ENCODE assay signal across 10 mouse cellular contexts in the genomic region with DNA sequence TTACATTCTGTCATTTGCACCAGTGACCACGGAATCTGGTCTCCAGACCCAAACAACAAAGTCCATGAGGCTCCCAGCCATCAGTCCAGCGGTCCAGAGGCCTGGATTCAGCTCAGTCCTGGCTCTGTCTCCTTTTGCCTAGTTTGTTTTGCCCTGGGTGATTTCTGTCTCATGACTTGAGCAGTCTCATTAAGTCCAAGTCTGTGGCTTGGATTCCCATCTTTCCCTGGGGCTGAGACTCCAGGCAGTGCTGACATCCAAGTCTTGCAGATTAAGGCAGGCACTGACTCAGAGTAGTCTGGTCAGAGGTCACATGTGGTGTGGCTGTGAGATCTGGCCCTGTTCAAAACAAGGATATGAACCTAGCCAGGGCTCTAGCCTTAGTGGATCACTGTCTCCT. TPM values are rescaled to one million over a fixed set of nuclear protein-coding genes. Genes with fewer than 3 reads are reported as not detected.
DNase-seq lines count a peak whose midpoint lies in the region; ATAC-seq and TF ChIP-seq lines count a peak whose summit lies in the region.
"Had no signal": no experiment of that assay in that cellular context is flagged by ENCODE, and none has a peak within 500 bp of the region (broad histone marks: within the 10 kb centered on the region; RNA-seq: fewer than 3 reads in every experiment).

No protein-coding gene starts in this region.

- no peak for TF ChIP-seq CTCF in lung, postnatal 0 days (IDR thresholded peaks at IDR 0.05)

- H3K9me3 ChIP-seq in lung, postnatal 0 days (ENCODE audit: low read length): no peaks in the 10 kb centered on the region
- 0 out of 2 replicates have a peak, but pooled peaks cover 3% of the 10 kb centered on the region for H3K9me3 ChIP-seq in intestine, embryonic 16.5 days (ENCODE audit: control insufficient read depth, low read length)
- no peaks in the 10 kb centered on the region for H3K9me3 ChIP-seq in stomach, embryonic 15.5 days
- H3K9me3 ChIP-seq: midbrain, embryonic 13.5 days had no signal

- WGBS in lung, postnatal 0 days: 72% methylated on average over 2 of the region's 2 CpGs
- WGBS in intestine, embryonic 16.5 days: 77% methylated on average over 2 of the region's 2 CpGs
- 71% methylated on average over 2 of the region's 2 CpGs for WGBS in stomach, embryonic 15.5 days

- no peak overlapping the region for H3K4me3 ChIP-seq in lung, postnatal 0 days (ENCODE audit: low read depth, low read length)
- H3K4me3 ChIP-seq in intestine, embryonic 16.5 days (ENCODE audit: low read length): no peak overlapping the region
- no peak overlapping the region for H3K4me3 ChIP-seq in stomach, embryonic 15.5 days (replicated peaks)
- H3K4me3 ChIP-seq: midbrain, embryonic 13.5 days had no signal

- TF ChIP-seq EP300 in lung, postnatal 0 days (IDR thresholded peaks at IDR 0.05): no peak

- H3K4me2 ChIP-seq in lung, postnatal 0 days (replicated peaks; ENCODE audit: low read depth, low read length): no peak overlapping the region
- H3K4me2 ChIP-seq in intestine, embryonic 16.5 days (ENCODE audit: low read depth, low read length): no peak overlapping the region
- H3K4me2 ChIP-seq in stomach, embryonic 15.5 days: no peak overlapping the region
- H3K4me2 ChIP-seq: midbrain, embryonic 13.5 days had no signal

- H3K9ac ChIP-seq in lung, postnatal 0 days (replicated peaks; ENCODE audit: low read depth): no peak overlapping the region
- H3K9ac ChIP-seq in intestine, embryonic 16.5 days (ENCODE audit: low read depth, low read length): no peak overlapping the region
- H3K9ac ChIP-seq in stomach, embryonic 15.5 days: no peak overlapping the region
- H3K9ac ChIP-seq: midbrain, embryonic 13.5 days had no signal

- no peaks in the 10 kb centered on the region for H3K27me3 ChIP-seq in lung, postnatal 0 days (replicated peaks; ENCODE audit: insufficient read depth, low read length)
- no peaks in the 10 kb centered on the region for H3K27me3 ChIP-seq in intestine, embryonic 16.5 days (replicated peaks; ENCODE audit: control insufficient read depth, insufficient read depth, low read length)
- H3K27me3 ChIP-seq in stomach, embryonic 15.5 days (replicated peaks): no peaks in the 10 kb centered on the region
- H3K27me3 ChIP-seq: midbrain, embryonic 13.5 days had no signal

- ATAC-seq in lung, postnatal 0 days: peak; percentile 60
- peak; percentile 66 for ATAC-seq in intestine, embryonic 16.5 days
- peak; percentile 20; the same call in 1 of the 2 replicates for ATAC-seq in stomach, embryonic 15.5 days (ENCODE audit: insufficient read depth, low FRiP score, low read depth)
- ATAC-seq in erythroblast, adult 5-6 weeks (replicated peaks; ENCODE audit: low FRiP score, poor library complexity, severe bottlenecking): no peak
- ATAC-seq: forebrain, embryonic 16.5 days; midbrain, embryonic 13.5 days had no signal

- H3K27ac ChIP-seq in lung, postnatal 0 days (ENCODE audit: low read length): no peak overlapping the region
- H3K27ac ChIP-seq in intestine, embryonic 16.5 days (ENCODE audit: low read length): peak overlapping the region; percentile 20
- peak overlapping the region; percentile 75 for H3K27ac ChIP-seq in stomach, embryonic 15.5 days
- H3K27ac ChIP-seq: midbrain, embryonic 13.5 days had no signal

- DNase-seq in adrenal gland, adult (ENCODE audit: inconsistent age in 2 of 2, low spot score in 1 of 2): peak; percentile 46 to 60
- DNase-seq in adrenal gland, postnatal 4 days (ENCODE audit: low spot score in 2 of 2): no peak
- peak; percentile 31 for DNase-seq in lung, postnatal 0 days (ENCODE audit: low spot score)
- no peak for DNase-seq in lung, postnatal 4 days
- no peak for DNase-seq in right cerebral cortex, postnatal 25 days

- peaks cover 8% of the 10 kb centered on the region; the same call in 1 of the 2 replicates for H3K4me1 ChIP-seq in lung, postnatal 0 days (ENCODE audit: insufficient read depth, low read depth, low read length)
- H3K4me1 ChIP-seq in intestine, embryonic 16.5 days (ENCODE audit: control insufficient read depth, insufficient read depth, low read length): peaks cover 39% of the 10 kb centered on the region
- H3K4me1 ChIP-seq in stomach, embryonic 15.5 days: peaks cover 12% of the 10 kb centered on the region; the same call in 1 of the 2 replicates
- H3K4me1 ChIP-seq: midbrain, embryonic 13.5 days had no signal

- no peaks in the 10 kb centered on the region for H3K36me3 ChIP-seq in lung, postnatal 0 days (ENCODE audit: insufficient read depth, low read length)
- H3K36me3 ChIP-seq in intestine, embryonic 16.5 days (ENCODE audit: control insufficient read depth, insufficient read depth, low read length): no peaks in the 10 kb centered on the region
- H3K36me3 ChIP-seq in stomach, embryonic 15.5 days: no peaks in the 10 kb centered on the region
- H3K36me3 ChIP-seq: midbrain, embryonic 13.5 days had no signal

RNA-seq across cellular contexts. Expression of a gene that starts 35.2 kb away (rescaled TPM):
- total RNA-seq in adrenal gland, postnatal 4 days (2021): 10 to 100 TPM; 52.0 to 57.6 TPM
- 26.3 and 26.9 TPM in 2 replicates for polyA plus RNA-seq in lung, postnatal 0 days (2015; fragmentation: Nextera tagmentation; extraction: Ambion mirVana)
- polyA plus RNA-seq in intestine, embryonic 16.5 days (2015; fragmentation: Nextera tagmentation; extraction: Ambion mirVana): 52.6 and 61.6 TPM in 2 replicates
- polyA plus RNA-seq in stomach, embryonic 15.5 days (2015; fragmentation: Nextera tagmentation; extraction: Ambion mirVana): 37.5 and 42.8 TPM in 2 replicates
- total RNA-seq in erythroblast, adult 5-6 weeks (2015; ENCODE audit: low replicate concordance): 13.3 and 16.7 TPM in 2 replicates
- total RNA-seq in erythroblast, adult 5-6 weeks (2017; ENCODE audit: low replicate concordance): 7.5 and 9.8 TPM in 2 replicates

Comparison
In these comparisons a context has a peak if more than half of its experiments do, and no peak if none do; other contexts are left out.
1. DNase-seq: peak in adrenal gland, adult (2 of 2) and lung, postnatal 0 days (single experiment); none in adrenal gland, postnatal 4 days (0 of 2), lung, postnatal 4 days (0 of 2) and right cerebral cortex, postnatal 25 days (single experiment).